Mouse (Mus musculus): ENCODE measurements at regions not wholly inside any gene's neighbourhood (a gene's known extent, or its start where the extent isn't known, plus 50 kb on each side); places are given as distances from the start of the nearest gene placed in this dataset.

- no peak for ATAC-seq (ENCODE audit: low FRiP score, low read depth)
Measured at GRCm38 (mm10) chr3:39253076-39253475, 366.3 kb downstream of the Fat4 start.

GRCm38 (mm10) chr3:39264671-39265430 lies 378.1 kb downstream of the Fat4 start:
- Histone ChIP-seq H3K27me3 (replicated peaks) (no peaks in the 10 kb centered on the region), H3K9me3 (no peaks in the 10 kb centered on the region), H3K4me3 (no peak overlapping the region), H3K9ac (no peak overlapping the region), H3K27ac (no peak overlapping the region), H3K4me2 (replicated peaks) (no peak overlapping the region), H3K36me3 (no peaks in the 10 kb centered on the region), H3K4me1 (no peaks in the 10 kb centered on the region)
- ATAC-seq (ENCODE audit: low FRiP score, low read depth), result no peak
- 86% methylated on average over 2 of the region's 2 CpGs for WGBS

More at GRCm38 (mm10) chr3:39253076-39253475, 366.3 kb downstream of the Fat4 start:
- no peaks in the 10 kb centered on the region for H3K9me3 ChIP-seq
- 86% methylated on average over 1 of the region's 1 CpGs for WGBS
- H3K27ac ChIP-seq, result no peak overlapping the region
- H3K9ac ChIP-seq, result no peak overlapping the region
- 0 out of 2 replicates have a peak, but pooled peaks cover 5% of the 10 kb centered on the region for H3K4me1 ChIP-seq
- no peak overlapping the region for H3K4me2 ChIP-seq (replicated peaks)
- no peaks in the 10 kb centered on the region for H3K27me3 ChIP-seq (replicated peaks)
- H3K36me3 ChIP-seq, result no peaks in the 10 kb centered on the region
- H3K4me3 ChIP-seq, result no peak overlapping the region

DNA sequence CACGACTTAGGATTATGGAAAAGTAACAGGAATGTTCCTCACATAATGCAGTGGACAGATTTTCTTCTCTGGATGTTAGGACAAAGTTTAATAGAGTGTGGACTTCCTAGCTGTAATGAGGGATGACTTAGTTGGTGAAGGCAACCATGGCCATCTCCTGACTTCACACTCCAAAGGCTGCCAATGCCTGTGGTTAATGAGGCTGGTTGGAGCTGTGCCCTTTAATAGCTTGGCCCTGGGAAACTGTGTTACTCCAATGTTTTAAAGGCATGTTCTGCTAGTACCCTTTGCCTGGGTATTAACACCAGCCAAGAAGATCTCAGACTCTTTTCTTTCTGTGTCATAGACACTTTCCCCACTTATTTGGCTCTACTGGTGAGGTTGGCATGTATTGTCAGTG lies 378.9 kb downstream of the Fat4 start:
- ATAC-seq (ENCODE audit: low FRiP score, low read depth), result no peak

DNA sequence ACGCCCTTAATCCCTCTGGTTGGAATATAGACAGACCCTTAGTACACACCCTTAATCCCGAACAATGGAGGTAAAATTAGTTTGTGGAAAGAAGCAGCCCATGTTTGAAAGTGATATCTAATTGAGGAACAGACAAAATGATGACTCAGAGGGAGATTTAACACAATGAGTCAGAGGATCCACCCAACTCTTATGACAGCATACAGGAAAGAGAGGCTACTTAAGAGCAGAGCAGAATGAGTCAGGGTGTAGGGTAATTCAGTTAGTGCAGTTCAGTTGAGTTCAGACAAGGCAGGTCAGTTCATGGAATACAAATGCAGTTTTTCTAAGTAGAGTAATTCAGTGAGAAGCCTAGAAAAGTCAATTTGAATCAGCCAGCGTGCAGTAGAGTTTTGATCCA lies 382.6 kb downstream of the Fat4 start:
- Histone ChIP-seq H3K9ac (no peak overlapping the region), H3K4me1 (0 out of 2 replicates have a peak, but pooled peaks cover 4% of the 10 kb centered on the region), H3K27ac (no peak overlapping the region), H3K36me3 (no peaks in the 10 kb centered on the region), H3K27me3 (replicated peaks) (no peaks in the 10 kb centered on the region), H3K9me3 (no peaks in the 10 kb centered on the region), H3K4me3 (no peak overlapping the region), H3K4me2 (replicated peaks) (no peak overlapping the region)
- 88% methylated on average over 3 of the region's 3 CpGs for WGBS
- no peak for ATAC-seq (ENCODE audit: low FRiP score, low read depth)

More for the DNA sequence above, 378.9 kb downstream of the Fat4 start:
- no peaks in the 10 kb centered on the region for H3K36me3 ChIP-seq
- H3K4me3 ChIP-seq, result no peak overlapping the region
- no peaks in the 10 kb centered on the region for H3K9me3 ChIP-seq
- H3K27ac ChIP-seq, result no peak overlapping the region
- H3K4me2 ChIP-seq (replicated peaks), result no peak overlapping the region
- no peak overlapping the region for H3K9ac ChIP-seq
- no peaks in the 10 kb centered on the region for H3K27me3 ChIP-seq (replicated peaks)
- no peaks in the 10 kb centered on the region for H3K4me1 ChIP-seq
- WGBS, result 84% methylated on average over 1 of the region's 1 CpGs

DNA sequence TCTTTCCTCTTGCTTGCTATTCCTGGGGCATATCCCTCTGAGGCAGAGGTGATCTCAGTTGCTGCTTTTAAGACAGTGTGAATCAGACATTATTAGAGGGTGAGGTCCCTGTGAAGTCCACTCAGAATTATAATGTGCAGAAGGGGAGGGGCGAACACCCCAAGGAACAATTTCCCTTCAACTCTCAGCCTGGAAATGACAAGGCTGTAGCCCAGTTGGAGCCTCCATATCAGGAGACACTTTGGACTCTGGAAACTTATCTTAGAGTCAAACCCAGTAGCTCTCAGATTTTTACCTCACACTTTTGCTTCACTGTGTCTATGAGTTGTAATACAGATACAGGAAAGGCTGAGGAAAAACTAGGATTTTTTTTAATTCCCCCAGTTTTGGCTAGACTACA lies 385.9 kb downstream of the Fat4 start:
- Histone ChIP-seq H3K4me2 (replicated peaks) (no peak overlapping the region), H3K4me1 (0 out of 2 replicates have a peak, but pooled peaks cover 4% of the 10 kb centered on the region), H3K27me3 (replicated peaks) (no peaks in the 10 kb centered on the region), H3K4me3 (no peak overlapping the region), H3K27ac (no peak overlapping the region), H3K9ac (no peak overlapping the region), H3K9me3 (no peaks in the 10 kb centered on the region), H3K36me3 (no peaks in the 10 kb centered on the region)
- no peak for ATAC-seq (ENCODE audit: low FRiP score, low read depth)
- WGBS, result 89% methylated on average over 1 of the region's 1 CpGs

GRCm38 (mm10) chr3:39276897-39277296 lies 390.2 kb downstream of the Fat4 start:
- Histone ChIP-seq H3K4me1 (0 out of 2 replicates have a peak, but pooled peaks cover 4% of the 10 kb centered on the region), H3K4me2 (replicated peaks) (no peak overlapping the region), H3K9me3 (no peaks in the 10 kb centered on the region), H3K4me3 (no peak overlapping the region), H3K27me3 (replicated peaks) (no peaks in the 10 kb centered on the region), H3K36me3 (no peaks in the 10 kb centered on the region), H3K9ac (no peak overlapping the region), H3K27ac (no peak overlapping the region)
- 83% methylated on average over 4 of the region's 4 CpGs for WGBS
- ATAC-seq (ENCODE audit: low FRiP score, low read depth), result no peak

- Histone ChIP-seq H3K36me3 (no peaks in the 10 kb centered on the region), H3K4me1 (0 out of 2 replicates have a peak, but pooled peaks cover 4% of the 10 kb centered on the region), H3K27me3 (replicated peaks) (no peaks in the 10 kb centered on the region), H3K4me2 (replicated peaks) (no peak overlapping the region), H3K4me3 (no peak overlapping the region), H3K9me3 (no peaks in the 10 kb centered on the region), H3K27ac (no peak overlapping the region), H3K9ac (no peak overlapping the region)
- 71% methylated on average over 6 of the region's 6 CpGs for WGBS
- ATAC-seq (ENCODE audit: low FRiP score, low read depth), result no peak
Measured at GRCm38 (mm10) chr3:39277310-39277709, 390.6 kb downstream of the Fat4 start.

DNA sequence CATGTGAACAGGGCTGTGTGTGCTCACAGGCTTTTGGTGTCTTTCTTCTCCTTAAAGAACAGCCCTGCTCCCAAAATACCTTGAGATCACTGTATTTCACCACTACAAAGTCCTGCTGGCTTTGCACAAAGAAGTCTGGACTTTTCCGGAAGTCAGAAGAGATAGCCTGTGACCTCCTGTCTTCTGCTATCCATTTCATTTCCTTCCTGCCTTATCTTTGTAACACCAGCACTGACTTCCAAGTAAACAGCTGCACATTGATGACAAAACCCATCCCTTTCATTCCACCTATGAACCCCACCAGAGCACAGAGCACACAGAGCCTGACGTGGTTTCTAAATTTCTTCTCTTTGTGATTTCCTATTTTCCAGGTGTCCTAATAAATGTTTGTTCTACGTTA lies 408.5 kb downstream of the Fat4 start:
- Histone ChIP-seq H3K9me3 (no peaks in the 10 kb centered on the region), H3K4me3 (no peak overlapping the region), H3K27ac (no peak overlapping the region), H3K27me3 (replicated peaks) (no peaks in the 10 kb centered on the region), H3K4me2 (replicated peaks) (no peak overlapping the region), H3K9ac (no peak overlapping the region), H3K4me1 (no peaks in the 10 kb centered on the region; the same call in 1 of the 2 replicates), H3K36me3 (no peaks in the 10 kb centered on the region)
- no peak for ATAC-seq (ENCODE audit: low FRiP score, low read depth)
- WGBS, result 91% methylated on average over 3 of the region's 3 CpGs

DNA sequence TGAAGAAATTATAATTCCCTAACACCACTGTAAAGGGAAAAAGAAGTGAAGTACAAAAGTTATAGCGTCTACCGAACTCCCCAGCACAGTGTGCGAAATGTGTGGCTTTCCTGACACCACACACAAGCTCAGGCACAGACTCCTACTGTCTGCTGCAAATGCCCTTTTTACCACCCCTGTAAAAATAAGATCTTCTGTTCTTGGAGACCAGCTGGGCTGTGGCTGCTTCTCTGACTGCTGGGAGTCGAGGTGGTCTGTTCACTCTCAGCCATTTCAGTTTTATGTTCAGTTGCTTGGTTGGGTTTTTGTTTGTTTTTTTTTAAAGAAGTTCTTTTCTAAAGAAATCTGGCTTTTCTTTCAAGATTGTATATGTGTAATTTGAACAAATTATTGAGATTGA lies 409.5 kb downstream of the Fat4 start:
- no peaks in the 10 kb centered on the region; the same call in 1 of the 2 replicates for H3K4me1 ChIP-seq
- no peak overlapping the region for H3K4me2 ChIP-seq (replicated peaks)
- no peak for ATAC-seq (ENCODE audit: low FRiP score, low read depth)
- 65% methylated on average over 4 of the region's 4 CpGs for WGBS
- no peak overlapping the region for H3K27ac ChIP-seq
- H3K9me3 ChIP-seq, result no peaks in the 10 kb centered on the region
- H3K27me3 ChIP-seq (replicated peaks), result no peaks in the 10 kb centered on the region
- H3K9ac ChIP-seq, result no peak overlapping the region
- no peak overlapping the region for H3K4me3 ChIP-seq
- H3K36me3 ChIP-seq, result no peaks in the 10 kb centered on the region

GRCm38 (mm10) chr3:39309487-39309886 lies 422.7 kb downstream of the Fat4 start:
- no peak overlapping the region for H3K4me3 ChIP-seq
- no peak overlapping the region for H3K4me2 ChIP-seq (replicated peaks)
- H3K9ac ChIP-seq, result no peak overlapping the region
- H3K4me1 ChIP-seq, result no peaks in the 10 kb centered on the region
- no peak for ATAC-seq (ENCODE audit: low FRiP score, low read depth)
- no peaks in the 10 kb centered on the region for H3K27me3 ChIP-seq (replicated peaks)
- H3K27ac ChIP-seq, result no peak overlapping the region
- H3K9me3 ChIP-seq, result no peaks in the 10 kb centered on the region
- WGBS, result 63% methylated on average over 1 of the region's 1 CpGs
- H3K36me3 ChIP-seq, result no peaks in the 10 kb centered on the region

DNA sequence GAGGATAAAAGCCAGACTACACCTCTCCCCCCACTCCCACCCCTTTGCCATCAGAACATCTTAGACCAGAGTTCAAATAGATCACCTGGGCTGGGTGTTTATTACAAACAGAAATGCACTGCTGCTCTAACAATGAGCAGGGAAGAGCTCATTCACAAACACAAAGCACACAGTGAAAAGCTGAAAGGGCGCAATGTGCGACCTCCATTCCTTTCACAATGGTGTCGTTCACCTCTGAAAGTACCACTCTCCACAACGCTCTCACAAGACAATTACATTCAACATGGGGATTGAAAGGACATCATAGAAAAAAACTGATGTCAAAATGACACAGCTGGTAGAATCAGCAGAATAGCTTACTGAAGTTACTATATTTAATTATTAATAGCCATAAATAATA lies 426.8 kb downstream of the Fat4 start:
- no peaks in the 10 kb centered on the region for H3K9me3 ChIP-seq
- no peak overlapping the region for H3K9ac ChIP-seq
- H3K4me2 ChIP-seq (replicated peaks), result no peak overlapping the region
- no peak overlapping the region for H3K4me3 ChIP-seq
- no peaks in the 10 kb centered on the region for H3K36me3 ChIP-seq
- H3K27ac ChIP-seq, result no peak overlapping the region
- WGBS, result 55% methylated on average over 4 of the region's 4 CpGs
- H3K4me1 ChIP-seq, result no peaks in the 10 kb centered on the region
- ATAC-seq (ENCODE audit: low FRiP score, low read depth), result no peak
- H3K27me3 ChIP-seq (replicated peaks), result no peaks in the 10 kb centered on the region

- Histone ChIP-seq H3K4me3 (no peak overlapping the region), H3K9ac (no peak overlapping the region), H3K36me3 (no peaks in the 10 kb centered on the region), H3K9me3 (no peaks in the 10 kb centered on the region), H3K27me3 (replicated peaks) (no peaks in the 10 kb centered on the region), H3K4me2 (replicated peaks) (no peak overlapping the region), H3K4me1 (no peaks in the 10 kb centered on the region), H3K27ac (no peak overlapping the region)
- 80% methylated on average over 7 of the region's 7 CpGs for WGBS
- no peak for ATAC-seq (ENCODE audit: low FRiP score, low read depth)
Measured at GRCm38 (mm10) chr3:39320851-39321250, 434.1 kb downstream of the Fat4 start.

- no peak overlapping the region for H3K9ac ChIP-seq
- WGBS, result 57% methylated on average over 5 of the region's 5 CpGs
- no peaks in the 10 kb centered on the region for H3K36me3 ChIP-seq
- H3K4me3 ChIP-seq, result no peak overlapping the region
- ATAC-seq (ENCODE audit: low FRiP score, low read depth), result no peak
- H3K4me1 ChIP-seq, result no peaks in the 10 kb centered on the region
- no peaks in the 10 kb centered on the region for H3K27me3 ChIP-seq (replicated peaks)
- H3K27ac ChIP-seq, result no peak overlapping the region
- no peaks in the 10 kb centered on the region for H3K9me3 ChIP-seq
- H3K4me2 ChIP-seq (replicated peaks), result no peak overlapping the region
Measured at GRCm38 (mm10) chr3:39322225-39322624, 435.5 kb downstream of the Fat4 start.

Data from neural tube, embryonic 12.5 days (tissue).